Mouse (Mus musculus) T-helper 1 cell (primary cell): ENCODE measurements around the gene Casc3.

ENCODE experiments used
- in situ Hi-C: fragments of 300-600 bp; cut with MboI, MseI; formaldehyde crosslinking; loops from one replicate; pipeline ENCODE4 v1.15.1; 2025; ENCODE audit warnings: high pct_unique_total_duplicates

Casc3 gene

GRCm38 (mm10) chr11:98804605-98805004 lies at the start of gene Casc3:
TSS of gene Casc3 (plus strand) at chr11:98804905.
- in situ Hi-C loops = loop anchor here (5.0 kb wide), 1 partner anchor 33 kb away; the partner anchor contains the start of gene Rapgefl1

DNA sequence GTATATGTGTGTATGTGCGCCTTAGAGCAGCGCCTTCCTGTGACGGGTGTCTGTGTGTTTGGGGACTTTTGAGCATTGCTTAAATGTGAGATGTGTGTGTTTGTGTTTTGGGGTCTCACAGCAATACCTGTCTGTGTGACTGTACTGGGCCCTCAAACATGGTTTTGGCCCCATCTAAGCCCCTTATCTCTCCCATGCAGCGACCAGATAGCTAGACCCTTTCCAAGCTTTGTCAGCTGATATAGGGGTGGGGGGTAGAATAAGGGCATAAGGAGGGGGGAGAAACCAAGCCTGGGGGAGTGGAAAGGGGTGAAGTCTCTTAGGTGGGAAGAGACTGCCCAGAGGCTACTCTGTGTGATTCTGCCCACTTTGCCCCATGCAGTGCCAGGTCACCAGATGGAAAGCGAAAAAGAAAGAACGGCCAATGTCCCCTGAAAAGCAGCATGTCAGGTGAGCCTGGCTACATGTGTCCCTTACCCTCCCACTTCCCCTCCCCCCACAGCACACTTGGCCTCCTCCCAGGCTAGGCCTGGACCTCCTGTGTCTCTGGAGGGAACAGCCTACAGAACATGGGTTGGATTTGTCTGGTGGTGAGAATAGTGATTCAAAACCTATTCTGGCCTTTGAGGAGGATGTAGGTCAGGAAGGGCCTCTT lies 48.9 kb upstream of the Casc3 start:
- in situ Hi-C loops = no loop called here

GRCm38 (mm10) chr11:98756711-98757110 lies 48.0 kb upstream of the Casc3 start:
- in situ Hi-C loops = no loop called here

GRCm38 (mm10) chr11:98761939-98762338 lies 42.8 kb upstream of the Casc3 start:
- in situ Hi-C loops = no loop called here

GRCm38 (mm10) chr11:98762756-98763501 lies 41.8 kb upstream of the Casc3 start:
- in situ Hi-C loops = no loop called here

DNA sequence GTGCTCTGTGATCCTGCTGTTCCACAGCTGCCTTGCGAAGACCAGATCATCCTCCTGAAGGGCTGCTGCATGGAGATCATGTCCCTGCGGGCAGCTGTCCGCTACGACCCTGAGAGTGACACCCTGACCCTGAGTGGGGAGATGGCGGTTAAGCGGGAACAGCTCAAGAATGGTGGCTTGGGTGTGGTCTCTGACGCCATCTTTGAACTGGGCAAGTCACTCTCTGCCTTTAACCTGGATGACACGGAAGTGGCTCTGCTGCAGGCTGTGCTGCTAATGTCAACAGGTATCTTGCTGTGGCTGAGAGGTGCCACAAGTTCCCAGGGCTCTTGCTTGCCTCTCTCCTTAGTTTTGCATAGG lies 41.2 kb upstream of the Casc3 start:
- in situ Hi-C loops = no loop called here

- in situ Hi-C loops = no loop called here
Observed at GRCm38 (mm10) chr11:98764091-98764490, 40.6 kb upstream of the Casc3 start.

GRCm38 (mm10) chr11:98764746-98765145 lies 40.0 kb upstream of the Casc3 start:
- in situ Hi-C loops = no loop called here

GRCm38 (mm10) chr11:98765421-98766309 lies 39.0 kb upstream of the Casc3 start:
- in situ Hi-C loops = no loop called here

GRCm38 (mm10) chr11:98766346-98766745 lies 38.4 kb upstream of the Casc3 start:
- in situ Hi-C loops = no loop called here

DNA sequence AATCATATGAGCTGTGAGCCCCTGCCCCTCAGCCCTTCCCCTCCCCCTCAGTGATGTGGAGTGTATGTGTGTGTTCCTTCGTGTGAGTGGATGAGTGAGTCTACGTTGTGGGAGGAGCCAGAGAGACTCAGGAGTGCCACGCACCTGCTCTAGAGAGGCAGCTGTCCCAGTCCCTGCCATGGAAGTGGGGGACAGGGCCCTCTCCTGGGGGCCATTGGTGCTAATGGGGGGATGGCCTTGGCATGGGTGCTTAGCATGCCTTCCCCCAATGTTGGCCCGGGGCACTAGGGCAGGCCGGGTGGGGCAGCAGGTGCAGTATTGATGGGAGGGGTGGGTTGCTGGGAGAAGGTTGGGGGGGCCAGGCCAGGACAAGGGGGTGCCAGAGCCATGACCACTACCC lies 37.9 kb upstream of the Casc3 start:
- in situ Hi-C loops = no loop called here

GRCm38 (mm10) chr11:98767276-98767675 lies 37.4 kb upstream of the Casc3 start:
- in situ Hi-C loops = no loop called here

- in situ Hi-C loops = no loop called here
Observed at GRCm38 (mm10) chr11:98767713-98768112, 37.0 kb upstream of the Casc3 start.

DNA sequence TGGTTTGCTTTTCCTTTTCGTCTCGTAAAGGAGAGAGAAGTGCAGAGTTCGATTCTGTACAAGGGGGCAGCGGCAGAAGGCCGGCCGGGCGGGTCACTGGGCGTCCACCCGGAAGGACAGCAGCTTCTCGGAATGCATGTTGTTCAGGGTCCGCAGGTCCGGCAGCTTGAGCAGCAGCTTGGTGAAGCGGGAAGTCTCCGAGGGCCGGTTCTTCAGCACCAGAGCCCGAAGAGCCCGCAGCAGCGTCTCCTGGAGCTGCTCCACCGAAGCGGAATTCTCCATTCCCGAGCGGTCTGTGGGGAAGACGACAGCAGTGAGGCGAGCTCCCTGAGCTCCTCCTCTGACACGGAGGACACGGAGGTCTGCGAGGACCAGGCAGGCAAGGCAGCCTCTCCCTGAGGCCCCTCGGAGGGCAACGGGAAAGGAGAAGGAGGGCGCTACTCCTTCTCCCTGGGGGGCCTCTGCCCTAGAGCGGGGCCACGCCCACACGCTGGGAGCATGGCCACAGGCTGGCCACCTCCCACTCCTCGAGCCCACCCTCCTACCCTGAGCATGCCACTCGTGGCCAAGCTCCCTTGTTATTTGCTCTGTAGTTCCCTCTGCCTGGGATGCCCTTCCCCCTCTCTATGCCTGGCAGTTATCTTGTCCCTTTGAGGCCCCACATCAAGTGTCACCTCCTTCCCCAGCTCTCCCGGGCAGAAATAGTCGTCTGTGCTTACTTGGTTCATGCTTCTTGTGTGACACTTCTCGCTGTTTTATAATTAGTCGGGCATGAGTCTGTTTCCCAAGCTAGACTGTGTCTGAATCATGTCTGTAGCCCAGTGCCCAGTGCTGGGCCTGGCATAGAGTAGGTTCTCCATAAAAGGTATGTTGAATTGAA lies 36.3 kb upstream of the Casc3 start:
- in situ Hi-C loops = no loop called here

- in situ Hi-C loops = no loop called here
Observed at GRCm38 (mm10) chr11:98769007-98769954, 35.4 kb upstream of the Casc3 start.

GRCm38 (mm10) chr11:98770096-98770975 lies 34.4 kb upstream of the Casc3 start:
- in situ Hi-C loops = no loop called here

- in situ Hi-C loops = no loop called here
Observed at GRCm38 (mm10) chr11:98771131-98771530, 33.6 kb upstream of the Casc3 start.

- in situ Hi-C loops = no loop called here
Observed at GRCm38 (mm10) chr11:98771844-98772525, 32.7 kb upstream of the Casc3 start.
